Mouse (Mus musculus) frontal cortex, postnatal 14 days (tissue): Measurements from ENCODE around the gene Rrp9.

Experiments used
- DNase-seq, 2 experiments: peaks; one replicate each; pipeline ENCODE4 v3.0.0; 2022; ENCODE audit warnings: low spot score in 2 of 2

Gene Rrp9

GRCm38 (mm10) chr9:106456325-106457162, 19.2 kb upstream of the Rrp9 start:
- DNase-seq: no peak

- DNase-seq: no peak
These were observed 18.6 kb upstream of the Rrp9 start for GRCm38 (mm10) chr9:106457163-106457559.

DNA sequence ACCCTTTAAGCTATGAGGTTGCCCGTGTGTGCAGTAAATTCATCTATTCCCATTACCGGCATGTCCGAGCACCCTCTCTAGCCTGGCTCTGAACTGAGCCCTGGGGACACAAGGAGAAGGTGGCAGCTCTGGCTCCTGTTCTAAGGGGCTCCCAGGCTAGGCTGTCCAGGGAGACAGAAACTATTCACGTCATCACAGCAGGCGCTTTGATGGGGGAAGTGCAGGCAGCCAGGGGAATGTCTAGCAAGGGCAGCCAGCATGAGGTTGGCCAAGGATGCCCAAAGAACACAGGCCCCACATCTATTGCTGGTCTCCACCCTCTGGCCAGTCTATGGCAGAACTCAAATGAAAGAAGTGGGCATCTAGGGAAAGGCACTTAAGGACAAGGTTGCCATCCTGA, 17.8 kb upstream of the Rrp9 start:
- no peak for DNase-seq

GRCm38 (mm10) chr9:106459946-106460345, 15.8 kb upstream of the Rrp9 start:
- DNase-seq: no peak

DNA sequence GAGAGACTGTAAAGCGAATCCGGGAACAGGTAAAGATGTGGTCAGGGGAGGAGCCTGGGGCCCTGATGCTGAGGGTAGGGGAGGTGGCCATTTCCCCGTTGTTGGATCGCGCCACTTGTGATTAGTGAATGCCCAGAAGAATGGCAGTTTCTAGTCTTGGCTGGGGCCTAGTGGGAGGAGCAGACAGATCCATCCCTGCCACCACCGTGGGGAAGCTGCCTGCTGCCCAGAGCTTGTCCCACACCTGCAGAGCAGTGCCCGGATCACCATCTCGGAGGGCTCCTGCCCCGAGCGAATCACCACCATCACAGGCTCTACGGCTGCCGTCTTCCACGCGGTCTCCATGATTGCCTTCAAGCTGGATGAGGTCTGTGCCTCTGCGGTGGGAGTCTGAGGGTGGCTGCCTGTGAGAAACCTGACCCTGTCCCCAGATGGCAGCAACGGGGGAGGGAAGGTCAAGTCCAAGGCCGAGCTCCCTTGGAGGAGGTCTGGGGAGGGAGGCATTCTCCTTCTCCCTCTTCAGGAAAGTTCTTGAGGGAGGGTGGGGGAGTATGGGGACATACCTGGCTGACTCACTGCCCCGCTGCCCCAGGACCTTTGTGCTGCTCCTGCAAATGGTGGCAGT, 15.2 kb upstream of the Rrp9 start:
- DNase-seq: no peak

DNA sequence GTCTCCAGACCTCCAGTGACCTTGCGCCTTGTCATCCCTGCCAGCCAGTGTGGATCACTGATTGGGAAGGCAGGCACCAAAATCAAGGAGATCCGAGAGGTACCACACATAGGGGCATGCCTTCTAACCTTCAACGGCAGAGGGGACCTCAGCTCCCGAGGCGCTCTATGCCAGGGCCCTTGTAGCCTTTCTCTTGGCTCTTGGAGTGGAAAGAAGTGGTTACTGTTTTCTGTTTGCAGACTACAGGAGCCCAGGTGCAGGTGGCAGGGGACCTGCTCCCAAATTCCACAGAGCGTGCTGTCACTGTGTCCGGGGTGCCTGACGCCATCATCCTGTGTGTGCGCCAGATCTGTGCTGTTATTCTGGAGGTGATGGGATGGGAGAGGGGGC, 14.7 kb upstream of the Rrp9 start:
- no peak for DNase-seq

DNA sequence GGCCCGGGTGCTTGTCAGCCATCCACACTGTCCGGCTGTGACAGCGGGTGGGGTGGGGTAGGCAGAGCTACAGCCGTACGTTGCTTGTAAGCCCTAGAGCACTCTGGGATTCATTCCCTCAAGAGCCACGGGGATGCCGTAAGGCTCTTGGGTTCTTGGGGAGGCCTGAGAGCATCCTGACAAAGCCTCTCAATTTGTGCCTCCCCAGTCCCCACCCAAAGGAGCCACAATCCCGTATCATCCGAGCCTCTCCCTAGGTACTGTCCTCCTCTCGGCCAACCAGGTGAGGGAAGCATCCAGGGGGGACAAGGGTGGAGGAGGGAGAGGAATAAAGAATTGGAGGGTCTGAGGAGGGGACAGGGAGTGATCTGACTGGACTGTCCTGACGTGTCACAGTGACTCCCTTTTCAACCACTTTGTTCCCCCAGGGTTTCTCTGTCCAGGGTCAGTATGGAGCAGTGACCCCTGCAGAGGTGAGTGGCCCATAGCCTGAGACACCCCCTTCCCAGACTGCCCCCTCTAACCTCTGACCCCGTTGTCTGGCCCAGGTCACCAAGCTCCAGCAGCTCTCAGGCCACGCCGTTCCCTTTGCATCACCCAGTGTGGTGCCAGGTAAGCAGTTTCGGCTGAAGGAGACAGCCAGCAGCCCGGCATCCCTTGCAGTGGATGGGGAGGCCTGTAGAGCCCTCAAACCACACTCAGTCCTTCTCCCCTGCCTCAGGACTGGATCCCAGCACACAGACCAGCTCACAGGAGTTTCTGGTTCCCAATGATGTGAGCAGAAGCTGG, 13.9 kb upstream of the Rrp9 start:
- no peak for DNase-seq

GRCm38 (mm10) chr9:106462430-106462800, 13.3 kb upstream of the Rrp9 start:
- DNase-seq: no peak

- no peak for DNase-seq
These were observed 12.4 kb upstream of the Rrp9 start for GRCm38 (mm10) chr9:106463122-106464063.

DNA sequence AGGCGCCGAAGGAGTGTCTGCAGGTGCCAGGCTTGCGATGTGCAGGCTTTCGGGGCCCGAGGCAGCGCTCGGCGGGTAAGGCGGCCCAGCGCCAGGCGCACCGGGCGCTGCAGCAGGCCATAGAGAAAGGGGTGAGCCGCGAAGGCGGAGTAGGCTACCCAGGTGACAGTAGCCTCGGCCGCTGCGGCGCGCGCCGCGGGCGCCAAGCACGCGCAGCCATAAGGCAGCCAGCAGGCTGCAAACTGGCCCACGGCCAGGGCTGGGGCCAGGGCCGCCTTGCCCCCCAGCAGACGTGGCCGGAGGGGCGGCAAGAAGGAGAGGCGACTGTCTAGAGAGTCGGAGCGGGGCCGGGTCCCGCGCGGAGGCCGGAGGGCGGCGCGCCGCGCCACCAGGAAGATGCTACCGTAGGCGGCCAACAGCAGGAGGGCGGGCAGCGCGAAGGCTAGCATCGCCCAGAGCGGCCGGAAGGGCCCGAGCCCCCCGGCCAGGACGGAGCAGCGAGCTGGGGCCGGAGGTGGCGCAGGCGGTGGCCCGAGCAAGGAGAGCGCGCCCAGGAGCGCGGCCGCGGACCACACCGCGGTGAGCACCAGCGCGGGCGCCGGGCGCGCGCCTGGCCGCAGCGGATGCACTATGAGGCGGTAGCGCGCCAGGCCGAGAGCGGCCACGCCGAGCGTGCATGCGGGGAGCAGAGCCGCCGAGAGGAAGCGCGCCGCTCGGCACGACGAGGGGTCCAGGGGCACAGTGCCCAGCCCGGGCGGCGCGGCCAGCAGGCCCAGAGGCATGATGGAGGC, 10.8 kb upstream of the Rrp9 start:
- peak in 1 of 2 experiments; percentile 63 for DNase-seq

DNA sequence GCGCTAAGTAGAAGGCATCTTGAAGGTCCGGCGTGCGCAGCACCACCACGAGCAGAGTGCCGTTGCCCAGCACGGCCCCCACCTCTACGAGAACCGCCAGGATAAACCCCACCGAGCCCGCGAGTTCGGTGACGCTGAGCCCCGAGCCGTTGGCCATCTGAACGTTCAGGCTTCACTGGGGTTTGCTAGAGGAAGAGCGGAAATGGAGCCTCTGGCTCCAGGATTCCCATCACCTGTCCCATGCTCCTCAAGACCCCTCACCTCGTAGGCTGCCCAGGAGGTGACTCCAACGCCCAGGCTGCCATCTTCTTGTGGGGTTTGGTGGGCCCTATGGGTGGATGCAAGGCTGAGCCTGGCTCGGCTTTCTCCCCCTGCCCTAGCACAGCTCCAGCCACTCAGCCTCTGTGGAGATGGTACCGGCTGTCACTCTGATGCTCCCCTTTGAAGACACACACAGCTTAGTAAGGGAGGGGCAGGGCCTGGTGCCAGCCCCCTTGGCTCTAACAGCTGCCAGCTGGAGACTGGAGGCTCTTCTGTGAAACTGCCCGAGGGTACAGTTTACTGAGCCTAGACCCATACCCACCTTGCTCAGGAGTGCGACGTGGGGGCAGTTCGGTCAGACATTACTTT, 10.1 kb upstream of the Rrp9 start, which contains the start of gene Gpr62:
TSS of gene Gpr62 (minus strand) at position 368 of the 630 bp plus-strand sequence.
- DNase-seq: no peak

DNA sequence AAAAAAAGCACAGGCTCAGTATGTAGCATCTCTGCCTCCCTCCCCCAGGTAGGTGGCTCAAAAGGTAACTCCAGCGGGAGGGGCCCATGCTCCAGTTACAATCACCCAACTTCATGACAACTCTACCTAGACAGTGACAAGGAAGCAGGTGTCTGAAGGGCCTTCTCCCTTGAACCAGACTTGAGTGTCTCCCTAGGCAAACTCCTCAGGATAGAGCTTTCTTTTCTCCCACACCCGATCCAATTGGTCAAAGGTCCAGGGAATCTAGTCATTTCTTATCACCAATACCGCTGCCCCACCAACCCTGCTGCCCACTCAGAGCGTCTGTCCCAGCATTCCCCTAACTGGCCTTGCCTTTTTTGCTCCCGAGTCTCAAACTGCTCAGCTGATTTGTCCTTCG, 9.0 kb upstream of the Rrp9 start:
- DNase-seq: no peak

- no peak for DNase-seq
These were observed 8.0 kb upstream of the Rrp9 start for GRCm38 (mm10) chr9:106467746-106468145.

- DNase-seq: no peak
These were observed 6.4 kb upstream of the Rrp9 start for GRCm38 (mm10) chr9:106469317-106469716.

- DNase-seq: no peak
These were observed 6.0 kb upstream of the Rrp9 start for GRCm38 (mm10) chr9:106469776-106470175.

DNA sequence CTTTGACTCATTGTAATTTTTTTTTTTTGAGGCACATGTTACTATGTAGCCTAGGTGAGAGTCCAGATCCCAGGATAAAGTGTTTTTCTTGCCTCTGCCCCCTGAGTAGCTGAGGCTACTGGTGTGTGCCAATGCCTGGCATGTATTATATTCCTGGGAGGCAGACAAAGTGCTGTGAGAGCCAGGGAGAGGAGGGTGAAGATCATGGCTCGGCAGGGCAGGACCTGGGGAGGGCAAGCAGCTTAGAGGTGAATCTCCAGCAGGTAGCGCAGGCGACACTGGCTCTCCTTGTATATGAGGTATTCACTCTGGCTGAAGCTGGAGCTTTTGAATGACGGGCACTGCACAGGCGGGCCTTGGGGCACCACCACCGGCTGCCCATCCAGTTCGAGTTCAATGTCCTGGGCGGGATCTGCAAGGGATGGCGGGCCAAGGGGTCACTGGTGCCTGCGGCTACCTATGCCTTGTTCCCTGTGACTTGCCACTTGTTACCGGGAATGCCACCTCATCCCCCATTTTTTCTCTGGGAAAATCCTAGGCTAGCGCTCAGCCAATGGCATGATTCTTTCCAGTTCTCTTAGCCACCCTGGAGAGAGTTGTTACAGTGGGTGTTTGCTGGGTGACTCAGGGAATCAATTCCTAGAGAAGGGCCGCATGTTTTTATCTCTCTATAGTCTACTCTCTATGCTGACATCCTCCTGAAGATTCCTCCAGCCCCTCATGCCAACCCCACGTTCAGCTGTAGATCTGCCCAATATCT, 4.6 kb upstream of the Rrp9 start:
- DNase-seq: peak in 1 of 2 experiments; percentile 4

GRCm38 (mm10) chr9:106471892-106472291, 3.9 kb upstream of the Rrp9 start:
- DNase-seq: peak; percentile 17 to 41

DNA sequence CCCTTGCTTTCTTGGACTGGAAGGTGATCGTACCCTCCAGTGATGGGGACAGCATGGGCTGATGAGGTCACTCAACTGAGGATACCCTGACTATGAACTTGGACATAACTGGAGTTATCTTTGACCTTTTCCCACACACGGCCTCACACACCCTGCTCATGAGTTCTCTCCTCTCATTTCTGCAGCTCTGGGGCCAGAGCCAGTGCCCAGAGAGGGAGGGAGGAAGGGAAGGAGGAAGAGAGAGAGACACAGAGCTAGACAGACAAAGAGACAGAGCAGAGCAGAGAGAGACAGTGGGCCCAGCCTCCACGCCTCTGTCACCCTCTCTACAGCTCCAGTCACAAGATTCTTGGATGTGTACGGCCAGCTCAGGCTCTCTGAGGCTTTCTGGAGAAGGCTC, 3.4 kb upstream of the Rrp9 start:
- peak in 1 of 2 experiments; percentile 9 for DNase-seq

GRCm38 (mm10) chr9:106473081-106473752, 2.5 kb upstream of the Rrp9 start:
- DNase-seq: peak; percentile 2 to 7
